Mouse (Mus musculus): Measurements from ENCODE around the gene Morn2.

The Morn2 gene

GRCm38 (mm10) chr17:80323658-80324057 is 33.7 kb downstream of the Morn2 start:
- no peak for DNase-seq (ENCODE audit: low read depth, low spot score)

- no peak for DNase-seq (ENCODE audit: low read depth, low spot score)
These were observed 34.5 kb downstream of the Morn2 start for GRCm38 (mm10) chr17:80324521-80324920.

- DNase-seq (ENCODE audit: low read depth, low spot score) = no peak
These were observed 35.5 kb downstream of the Morn2 start for GRCm38 (mm10) chr17:80325456-80325855.

GRCm38 (mm10) chr17:80326431-80326830 is 36.4 kb downstream of the Morn2 start:
- DNase-seq (ENCODE audit: low read depth, low spot score) = no peak

- no peak for DNase-seq (ENCODE audit: low read depth, low spot score)
These were observed 42.4 kb downstream of the Morn2 start for GRCm38 (mm10) chr17:80332386-80332785.

- DNase-seq (ENCODE audit: low read depth, low spot score) = no peak
These were observed 55.3 kb downstream of the Morn2 start for GRCm38 (mm10) chr17:80345277-80345676.

GRCm38 (mm10) chr17:80346591-80347125 is 56.7 kb downstream of the Morn2 start:
- DNase-seq (ENCODE audit: low read depth, low spot score) = no peak

Measured in skeletal muscle tissue, adult 2 months (tissue).